Mouse (Mus musculus): ENCODE data around the gene Gm49383.

DNA sequence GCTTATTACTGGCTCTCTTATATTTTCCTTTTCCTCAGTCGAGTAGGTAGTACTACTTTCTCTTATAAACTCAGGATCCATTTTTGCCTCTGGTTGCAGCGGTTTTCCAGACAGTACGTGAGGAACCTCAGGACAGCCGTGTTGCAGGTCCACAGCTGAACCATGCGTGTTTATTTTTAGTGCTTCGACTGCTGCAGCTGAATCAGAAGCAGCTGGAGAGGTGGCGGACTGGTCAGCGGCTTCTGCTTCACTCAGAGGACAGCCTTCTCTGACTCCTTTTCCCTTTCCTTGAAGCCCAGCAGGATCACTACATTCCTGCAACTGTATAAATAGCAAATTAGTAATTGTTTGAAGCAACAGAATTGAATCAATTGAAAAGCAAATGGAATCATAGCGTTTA, 6.8 kb downstream of the Gm49383 start:
- TF ChIP-seq CTCF (IDR thresholded peaks at IDR 0.05; ENCODE audit: low read depth) (no peak), EP300 (IDR thresholded peaks at IDR 0.05; ENCODE audit: low read depth) (no peak)

Data from liver, postnatal 0 days (tissue).